Mouse (Mus musculus): ENCODE measurements at regions not wholly inside any gene's neighbourhood (a gene's known extent, or its start where the extent isn't known, plus 50 kb on each side); places are given as distances from the start of the nearest gene placed in this dataset.
"Not testable (repeated sequence)": the region's sequence is repeated elsewhere in the genome, so short reads cannot be mapped to it uniquely, and the experiment has no call there.

GRCm38 (mm10) chr10:33027055-33027454 is 53.3 kb upstream of the Trdn start:
- no peak for DNase-seq

GRCm38 (mm10) chr10:33022254-33022653 is 58.1 kb upstream of the Trdn start:
- no peak for DNase-seq

GRCm38 (mm10) chr10:32984727-32985587 is 94.7 kb upstream of the Nkain2 start:
- DNase-seq = no peak

GRCm38 (mm10) chr10:32958286-32959043 is 68.2 kb upstream of the Nkain2 start:
- peak in 1 of 2 experiments; percentile 6 for DNase-seq

GRCm38 (mm10) chr10:32957476-32957875 is 67.2 kb upstream of the Nkain2 start:
- DNase-seq = not testable (repeated sequence)

GRCm38 (mm10) chr10:32953771-32954170 is 63.5 kb upstream of the Nkain2 start:
- DNase-seq = not testable (repeated sequence)

GRCm38 (mm10) chr10:32952494-32952893 is 62.2 kb upstream of the Nkain2 start:
- no peak for DNase-seq

- no peak for DNase-seq
These were observed 52.8 kb upstream of the Nkain2 start for GRCm38 (mm10) chr10:32943026-32943425.

All from kidney, adult 8-10 months (tissue).